Mouse (Mus musculus): ENCODE measurements around the gene Ap2b1. TPM values are rescaled to one million over a fixed set of nuclear protein-coding genes. Genes with fewer than 3 reads are reported as not detected.

Gene Ap2b1
- polyA plus RNA-seq, 1 experiment from 2014 or later: 135 TPM

- H3K4me2 ChIP-seq (ENCODE audit: low read length): no peak overlapping the region
- ATAC-seq: no peak
- H3K4me3 ChIP-seq (ENCODE audit: low read depth, low read length): no peak overlapping the region
- H3K9me3 ChIP-seq (replicated peaks; ENCODE audit: control insufficient read depth, low read length, poor library complexity, severe bottlenecking): no peaks in the 10 kb centered on the region
- no peak overlapping the region for H3K9ac ChIP-seq (ENCODE audit: low read depth, low read length)
- H3K27me3 ChIP-seq (ENCODE audit: control insufficient read depth, insufficient read depth, low read depth, low read length): peaks cover 16% of the 10 kb centered on the region
- peaks cover 8% of the 10 kb centered on the region; the same call in 1 of the 2 replicates for H3K4me1 ChIP-seq (ENCODE audit: control insufficient read depth, insufficient read depth, low read length)
- no peaks in the 10 kb centered on the region for H3K36me3 ChIP-seq (ENCODE audit: control insufficient read depth, insufficient read depth, low read length)
- H3K27ac ChIP-seq (ENCODE audit: low read length): no peak overlapping the region
- WGBS: 75% methylated on average over 4 of the region's 4 CpGs
These were observed 150.5 kb downstream of the Ap2b1 start for GRCm38 (mm10) chr11:83449298-83449697.

- no peak for ATAC-seq
- no peaks in the 10 kb centered on the region for H3K36me3 ChIP-seq (ENCODE audit: control insufficient read depth, insufficient read depth, low read length)
- H3K9ac ChIP-seq (ENCODE audit: low read depth, low read length): no peak overlapping the region
- H3K27ac ChIP-seq (ENCODE audit: low read length): no peak overlapping the region
- H3K4me1 ChIP-seq (ENCODE audit: control insufficient read depth, insufficient read depth, low read length): peaks cover 2% of the 10 kb centered on the region; the same call in 1 of the 2 replicates
- peaks cover 4% of the 10 kb centered on the region for H3K27me3 ChIP-seq (ENCODE audit: control insufficient read depth, insufficient read depth, low read depth, low read length)
- H3K4me3 ChIP-seq (ENCODE audit: low read depth, low read length): no peak overlapping the region
- H3K4me2 ChIP-seq (ENCODE audit: low read length): no peak overlapping the region
- H3K9me3 ChIP-seq (replicated peaks; ENCODE audit: control insufficient read depth, low read length, poor library complexity, severe bottlenecking): no peaks in the 10 kb centered on the region
- 24% methylated on average over 1 of the region's 1 CpGs for WGBS
These were observed 151.7 kb downstream of the Ap2b1 start for GRCm38 (mm10) chr11:83450550-83450949.

- 86% methylated on average over 10 of the region's 10 CpGs for WGBS
- ATAC-seq: no peak
These were observed 152.5 kb downstream of the Ap2b1 start for GRCm38 (mm10) chr11:83451281-83451680.

GRCm38 (mm10) chr11:83454548-83454947, 155.7 kb downstream of the Ap2b1 start:
- no peak overlapping the region for H3K4me3 ChIP-seq (ENCODE audit: low read depth, low read length)
- WGBS: 37% methylated on average over 4 of the region's 4 CpGs
- no peak overlapping the region for H3K27ac ChIP-seq (ENCODE audit: low read length)
- no peak overlapping the region for H3K9ac ChIP-seq (ENCODE audit: low read depth, low read length)
- no peaks in the 10 kb centered on the region for H3K4me1 ChIP-seq (ENCODE audit: control insufficient read depth, insufficient read depth, low read length)
- H3K27me3 ChIP-seq (ENCODE audit: control insufficient read depth, insufficient read depth, low read depth, low read length): no peaks in the 10 kb centered on the region
- H3K36me3 ChIP-seq (ENCODE audit: control insufficient read depth, insufficient read depth, low read length): no peaks in the 10 kb centered on the region
- ATAC-seq: no peak
- no peak overlapping the region for H3K4me2 ChIP-seq (ENCODE audit: low read length)
- no peaks in the 10 kb centered on the region for H3K9me3 ChIP-seq (replicated peaks; ENCODE audit: control insufficient read depth, low read length, poor library complexity, severe bottlenecking)

More at GRCm38 (mm10) chr11:83451281-83451680, 152.5 kb downstream of the Ap2b1 start:
- Histone ChIP-seq H3K4me1 (ENCODE audit: control insufficient read depth, insufficient read depth, low read length) (peaks cover 2% of the 10 kb centered on the region; the same call in 1 of the 2 replicates), H3K36me3 (ENCODE audit: control insufficient read depth, insufficient read depth, low read length) (no peaks in the 10 kb centered on the region), H3K4me2 (ENCODE audit: low read length) (no peak overlapping the region), H3K9ac (ENCODE audit: low read depth, low read length) (no peak overlapping the region), H3K27ac (ENCODE audit: low read length) (no peak overlapping the region), H3K27me3 (ENCODE audit: control insufficient read depth, insufficient read depth, low read depth, low read length) (no peaks in the 10 kb centered on the region), H3K4me3 (ENCODE audit: low read depth, low read length) (no peak overlapping the region), H3K9me3 (replicated peaks; ENCODE audit: control insufficient read depth, low read length, poor library complexity, severe bottlenecking) (no peaks in the 10 kb centered on the region)

Other genes starting within 250 kb of the Ap2b1 start
- 0.61 and 1.1 TPM in 2 replicates for gene Slfn2, start 233.9 kb upstream of the Ap2b1 start, polyA plus RNA-seq (2015; fragmentation: Nextera tagmentation; extraction: Ambion mirVana)
- not detected in 2 replicates for gene Slfn1, start 182.2 kb upstream of the Ap2b1 start, polyA plus RNA-seq (2015; fragmentation: Nextera tagmentation; extraction: Ambion mirVana)
- 0.14 TPM in 1 of 2 replicates, not detected in the other for gene Slfn4, start 123.8 kb upstream of the Ap2b1 start, polyA plus RNA-seq (2015; fragmentation: Nextera tagmentation; extraction: Ambion mirVana)
- gene Slfn3, start 107.7 kb upstream of the Ap2b1 start, polyA plus RNA-seq (2015; fragmentation: Nextera tagmentation; extraction: Ambion mirVana): 0.14 TPM in 1 of 2 replicates, not detected in the other
- gene Slfn14, start 12.3 kb upstream of the Ap2b1 start, polyA plus RNA-seq (2015; fragmentation: Nextera tagmentation; extraction: Ambion mirVana): not detected in 2 replicates
- gene Pex12, start 3.6 kb downstream of the Ap2b1 start, polyA plus RNA-seq (2015; fragmentation: Nextera tagmentation; extraction: Ambion mirVana): 16.1 and 16.2 TPM in 2 replicates
- gene Rasl10b, start 110.1 kb downstream of the Ap2b1 start, polyA plus RNA-seq (2015; fragmentation: Nextera tagmentation; extraction: Ambion mirVana): 32.9 and 38.2 TPM in 2 replicates
- gene Gas2l2, start 130.4 kb downstream of the Ap2b1 start, polyA plus RNA-seq (2015; fragmentation: Nextera tagmentation; extraction: Ambion mirVana): 0.44 and 0.61 TPM in 2 replicates
- 0.57 and 0.64 TPM in 2 replicates for gene 1700020L24Rik, start 138.7 kb downstream of the Ap2b1 start, polyA plus RNA-seq (2015; fragmentation: Nextera tagmentation; extraction: Ambion mirVana)
- gene Mmp28, start 164.0 kb downstream of the Ap2b1 start, polyA plus RNA-seq (2015; fragmentation: Nextera tagmentation; extraction: Ambion mirVana): 2.6 and 2.7 TPM in 2 replicates
- 10.9 and 13.0 TPM in 2 replicates for gene Taf15, start 174.1 kb downstream of the Ap2b1 start, polyA plus RNA-seq (2015; fragmentation: Nextera tagmentation; extraction: Ambion mirVana)
- not detected in 2 replicates for gene Heatr9, start 223.2 kb downstream of the Ap2b1 start, polyA plus RNA-seq (2015; fragmentation: Nextera tagmentation; extraction: Ambion mirVana)
- gene Ccl5, start 231.5 kb downstream of the Ap2b1 start, polyA plus RNA-seq (2015; fragmentation: Nextera tagmentation; extraction: Ambion mirVana): not detected in 2 replicates

All from midbrain, embryonic 16.5 days (tissue).